ENCODE assay signal across 8 mouse cellular contexts in genomic region chr2:24521430-24522226, GRCm38 (mm10). TPM values are rescaled to one million over a fixed set of nuclear protein-coding genes. Genes with fewer than 3 reads are reported as not detected.
DNase-seq lines count a peak whose midpoint lies in the region; ATAC-seq and TF ChIP-seq lines count a peak whose summit lies in the region.
"Had no signal": no experiment of that assay in that cellular context is flagged by ENCODE, and none has a peak within 500 bp of the region (broad histone marks: within the 10 kb centered on the region; RNA-seq: fewer than 3 reads in every experiment).

No protein-coding gene starts in this region.

- H3K27me3 ChIP-seq in lung, embryonic 16.5 days (ENCODE audit: control insufficient read depth, insufficient read depth, low read depth, low read length), result no peaks in the 10 kb centered on the region
- no peaks in the 10 kb centered on the region for H3K27me3 ChIP-seq in stomach, embryonic 14.5 days (ENCODE audit: control insufficient read depth, insufficient read depth, low read length)

- peak; percentile 88 for ATAC-seq in lung, embryonic 16.5 days (ENCODE audit: low read depth)
- ATAC-seq in stomach, embryonic 14.5 days (ENCODE audit: insufficient number of reproducible peaks, insufficient read depth, low FRiP score, low read depth), result peak; percentile 88
- no peak for ATAC-seq in erythroid progenitor cell, adult 5-6 weeks (replicated peaks; ENCODE audit: low FRiP score, poor library complexity, severe bottlenecking)

- 1% methylated on average over 33 of the region's 33 CpGs for WGBS in lung, embryonic 16.5 days
- 2% methylated on average over 33 of the region's 33 CpGs for WGBS in stomach, embryonic 14.5 days

- H3K36me3 ChIP-seq in lung, embryonic 16.5 days (ENCODE audit: control insufficient read depth, insufficient read depth, low read length), result no peaks in the 10 kb centered on the region
- H3K36me3 ChIP-seq in stomach, embryonic 14.5 days (ENCODE audit: control insufficient read depth, insufficient read depth, low read length), result no peaks in the 10 kb centered on the region

- TF ChIP-seq CTCF in embryonic fibroblast, embryonic 13.5 days (IDR thresholded peaks at IDR 0.05; ENCODE audit: borderline replicate concordance, insufficient read depth, low read length), result no peak

- no peak overlapping the region for H3K27ac ChIP-seq in embryonic fibroblast, embryonic 13.5 days (ENCODE audit: insufficient read depth, low read length)
- no peak overlapping the region for H3K27ac ChIP-seq in lung, embryonic 16.5 days (ENCODE audit: low read length)
- H3K27ac ChIP-seq in stomach, embryonic 14.5 days (ENCODE audit: low read length), result peak overlapping the region; percentile 85

- no peaks in the 10 kb centered on the region for H3K9me3 ChIP-seq in lung, embryonic 16.5 days (ENCODE audit: control insufficient read depth, low read length)
- no peaks in the 10 kb centered on the region for H3K9me3 ChIP-seq in stomach, embryonic 14.5 days (ENCODE audit: control insufficient read depth, low read depth, low read length)

- peak; percentile 22 for DNase-seq in thymus, postnatal 4 days
- no peak for DNase-seq in thymus, adult 18-20 months
- peak; percentile 26 for DNase-seq in kidney, adult 11 months

- peak overlapping the region; percentile 66 for H3K4me2 ChIP-seq in lung, embryonic 16.5 days (ENCODE audit: low read depth, low read length)
- peak overlapping the region; percentile 55 for H3K4me2 ChIP-seq in stomach, embryonic 14.5 days (replicated peaks; ENCODE audit: low read depth, low read length)

- H3K9ac ChIP-seq in lung, embryonic 16.5 days (ENCODE audit: low read length), result peak overlapping the region; percentile 70
- peak overlapping the region; percentile 26; the same call in 1 of the 2 replicates for H3K9ac ChIP-seq in stomach, embryonic 14.5 days (replicated peaks; ENCODE audit: low read depth, low read length)

- TF ChIP-seq POLR2A in embryonic fibroblast, embryonic 13.5 days (IDR thresholded peaks at IDR 0.05; ENCODE audit: low read depth, low read length), result 0 out of 2 replicates have a peak, but pooled peaks have one; percentile 35

- H3K4me1 ChIP-seq in embryonic fibroblast, embryonic 13.5 days (ENCODE audit: control insufficient read depth, insufficient read depth, low read length), result peaks cover 4% of the 10 kb centered on the region; the same call in 1 of the 2 replicates
- H3K4me1 ChIP-seq in lung, embryonic 16.5 days (replicated peaks; ENCODE audit: control insufficient read depth, insufficient read depth, low read length), result peaks cover 8% of the 10 kb centered on the region; the same call in 1 of the 2 replicates
- peaks cover 13% of the 10 kb centered on the region for H3K4me1 ChIP-seq in stomach, embryonic 14.5 days (ENCODE audit: control insufficient read depth, insufficient read depth, low read length)

- H3K4me3 ChIP-seq in embryonic fibroblast, embryonic 13.5 days (ENCODE audit: insufficient read depth, low read length), result peak overlapping the region; percentile 41
- peak overlapping the region; percentile 54 for H3K4me3 ChIP-seq in lung, embryonic 16.5 days (ENCODE audit: low read length)
- peak overlapping the region; percentile 30 for H3K4me3 ChIP-seq in stomach, embryonic 14.5 days (ENCODE audit: low read depth, low read length)

RNA-seq across cellular contexts. Expression of gene Pax8, which starts 46.2 kb away (rescaled TPM):
- 0.79 and 0.92 TPM in 2 replicates for polyA plus RNA-seq in embryonic fibroblast, embryonic 13.5 days (2011; ENCODE audit: insufficient read length, low read depth, missing spikeins)
- polyA plus RNA-seq in lung, embryonic 16.5 days (2015; fragmentation: Nextera tagmentation; extraction: Ambion mirVana), result not detected in 2 replicates
- 0.09 and 0.67 TPM in 2 replicates for polyA plus RNA-seq in stomach, embryonic 14.5 days (2014; fragmentation: Nextera tagmentation; extraction: Ambion mirVana)
- total RNA-seq in erythroid progenitor cell, adult 5-6 weeks (2015; ENCODE audit: low replicate concordance), result not detected in 2 replicates
- total RNA-seq in erythroid progenitor cell, adult 5-6 weeks (2017; ENCODE audit: low replicate concordance), result not detected in 2 replicates
- total RNA-seq: common myeloid progenitor, adult 5-6 weeks had no signal

Comparison
In these comparisons a context has a peak if more than half of its experiments do, and no peak if none do; other contexts are left out.
1. DNase-seq: peak in thymus, postnatal 4 days (single experiment) and kidney, adult 11 months (single experiment); none in thymus, adult 18-20 months (0 of 2).
2. Peak in every context shown above with its lines, with median percentiles within 50 percentile points of each other: H3K4me3 ChIP-seq.